Comparison of ENCODE assay signal across 11 mouse cellular contexts in genomic region chr2:181159091-181159514, GRCm38 (mm10). TPM values are rescaled to one million over a fixed set of nuclear protein-coding genes. Genes with fewer than 3 reads are reported as not detected.
DNase-seq lines count a peak whose midpoint lies in the region; ATAC-seq and TF ChIP-seq lines count a peak whose summit lies in the region.
"Had no signal": no experiment of that assay in that cellular context is flagged by ENCODE, and none has a peak within 500 bp of the region (broad histone marks: within the 10 kb centered on the region; RNA-seq: fewer than 3 reads in every experiment).

No protein-coding gene starts in this region.

- peak overlapping the region; percentile 75 for H3K27ac ChIP-seq in heart, embryonic 11.5 days (ENCODE audit: low read depth, low read length)
- peak overlapping the region; percentile 81 for H3K27ac ChIP-seq in midbrain, embryonic 13.5 days
- H3K27ac ChIP-seq: embryonic facial prominence, embryonic 15.5 days had no signal

- WGBS in heart, embryonic 11.5 days (ENCODE audit: insufficient replicate concordance) = 36% methylated on average over 7 of the region's 7 CpGs
- WGBS in midbrain, embryonic 13.5 days = 54% methylated on average over 7 of the region's 7 CpGs

- H3K4me1 ChIP-seq in heart, embryonic 11.5 days (ENCODE audit: control insufficient read depth, insufficient read depth, low read length) = peaks cover 37% of the 10 kb centered on the region
- peaks cover 59% of the 10 kb centered on the region for H3K4me1 ChIP-seq in midbrain, embryonic 13.5 days (replicated peaks)

- peaks cover 29% of the 10 kb centered on the region for H3K27me3 ChIP-seq in heart, embryonic 11.5 days (ENCODE audit: control insufficient read depth, insufficient read depth, low read length)
- H3K27me3 ChIP-seq in midbrain, embryonic 13.5 days = peaks cover 15% of the 10 kb centered on the region; the same call in 1 of the 2 replicates

- H3K4me2 ChIP-seq in heart, embryonic 11.5 days = peak overlapping the region; percentile 36
- no peak overlapping the region for H3K4me2 ChIP-seq in midbrain, embryonic 13.5 days (replicated peaks)
- H3K4me2 ChIP-seq: embryonic facial prominence, embryonic 15.5 days had no signal

- TF ChIP-seq POLR2A in brain, embryonic 14.5 days (IDR thresholded peaks at IDR 0.05; ENCODE audit: borderline replicate concordance, extremely low read depth, insufficient read depth, insufficient read length, poor library complexity, severe bottlenecking) = no peak

- no peaks in the 10 kb centered on the region for H3K36me3 ChIP-seq in heart, embryonic 11.5 days (ENCODE audit: control insufficient read depth, insufficient read depth, low read length)
- H3K36me3 ChIP-seq in midbrain, embryonic 13.5 days = no peaks in the 10 kb centered on the region
- H3K36me3 ChIP-seq: embryonic facial prominence, embryonic 15.5 days had no signal

- TF ChIP-seq CTCF in brain, embryonic 14.5 days (IDR thresholded peaks at IDR 0.05; ENCODE audit: borderline replicate concordance, extremely low read depth, insufficient read depth, insufficient read length) = no peak

- no peaks in the 10 kb centered on the region for H3K9me3 ChIP-seq in heart, embryonic 11.5 days (replicated peaks; ENCODE audit: control insufficient read depth, low read length)
- H3K9me3 ChIP-seq in midbrain, embryonic 13.5 days = no peaks in the 10 kb centered on the region
- H3K9me3 ChIP-seq: embryonic facial prominence, embryonic 15.5 days had no signal

- 0 out of 2 replicates have a peak, but pooled peaks have one; percentile 24 for ATAC-seq in heart, embryonic 11.5 days (replicated peaks; ENCODE audit: insufficient number of reproducible peaks, low FRiP score, low TSS enrichment)
- ATAC-seq in midbrain, embryonic 13.5 days = no peak
- ATAC-seq in megakaryocyte progenitor cell, adult 5-6 weeks (replicated peaks; ENCODE audit: poor library complexity) = no peak
- ATAC-seq: Patski had no signal

- peak; percentile 57 for DNase-seq in brain, embryonic 14.5 days (ENCODE audit: low read depth)
- peak; percentile 94 for DNase-seq in cerebellum, adult 9-11 months
- DNase-seq in spleen, postnatal 4 days (ENCODE audit: low spot score in 2 of 2) = no peak
- DNase-seq in B cell, adult 2 months = no peak

- no peak overlapping the region; the same call in 1 of the 2 replicates for H3K9ac ChIP-seq in heart, embryonic 11.5 days (ENCODE audit: low read depth, low read length)
- H3K9ac ChIP-seq in midbrain, embryonic 13.5 days (replicated peaks) = no peak overlapping the region
- H3K9ac ChIP-seq: embryonic facial prominence, embryonic 15.5 days had no signal

- H3K4me3 ChIP-seq in heart, embryonic 11.5 days (ENCODE audit: low read depth, low read length) = no peak overlapping the region
- no peak overlapping the region for H3K4me3 ChIP-seq in midbrain, embryonic 13.5 days (replicated peaks)
- H3K4me3 ChIP-seq: embryonic facial prominence, embryonic 15.5 days; myocyte had no signal

RNA-seq across cellular contexts. Expression of gene Eef1a2, which starts 2.3 kb away (rescaled TPM):
- 85.1 and 133 TPM in 2 replicates for polyA plus RNA-seq in brain, embryonic 14.5 days (2012; rRNA removed)
- polyA plus RNA-seq in heart, embryonic 11.5 days (2014; fragmentation: Nextera tagmentation; extraction: Ambion mirVana) = 4.6 and 5.7 TPM in 2 replicates
- polyA plus RNA-seq in midbrain, embryonic 13.5 days (2015; fragmentation: Nextera tagmentation; extraction: Ambion mirVana) = 3.5 and 3.8 TPM in 2 replicates
- not detected in 2 replicates for total RNA-seq in megakaryocyte progenitor cell, adult 5-6 weeks (2015)
- total RNA-seq in megakaryocyte progenitor cell, adult 5-6 weeks (2017) = not detected in 2 replicates
- polyA plus RNA-seq: Patski had no signal

RNA-seq across cellular contexts. Expression of gene Kcnq2, which starts 24.0 kb away (rescaled TPM):
- 64.8 and 105 TPM in 2 replicates for polyA plus RNA-seq in brain, embryonic 14.5 days (2012; rRNA removed)
- 0.17 and 0.30 TPM in 2 replicates for polyA plus RNA-seq in heart, embryonic 11.5 days (2014; fragmentation: Nextera tagmentation; extraction: Ambion mirVana)
- polyA plus RNA-seq in midbrain, embryonic 13.5 days (2015; fragmentation: Nextera tagmentation; extraction: Ambion mirVana) = 44.0 and 47.3 TPM in 2 replicates
- not detected in 2 replicates for total RNA-seq in megakaryocyte progenitor cell, adult 5-6 weeks (2015)
- total RNA-seq in megakaryocyte progenitor cell, adult 5-6 weeks (2017) = not detected in 2 replicates
- polyA plus RNA-seq: myocyte had no signal

RNA-seq across cellular contexts. Expression of gene Ppdpf, which starts 27.9 kb away (rescaled TPM):
- polyA plus RNA-seq in brain, embryonic 14.5 days (2012; rRNA removed) = 252 and 381 TPM in 2 replicates
- 187 and 214 TPM in 2 replicates for polyA plus RNA-seq in heart, embryonic 11.5 days (2014; fragmentation: Nextera tagmentation; extraction: Ambion mirVana)
- polyA plus RNA-seq in midbrain, embryonic 13.5 days (2015; fragmentation: Nextera tagmentation; extraction: Ambion mirVana) = 470 and 482 TPM in 2 replicates
- total RNA-seq in megakaryocyte progenitor cell, adult 5-6 weeks (2015) = 85.7 and 109 TPM in 2 replicates
- 68.8 and 73.0 TPM in 2 replicates for total RNA-seq in megakaryocyte progenitor cell, adult 5-6 weeks (2017)

RNA-seq across cellular contexts. Expression of gene Ptk6, which starts 43.5 kb away (rescaled TPM):
- polyA plus RNA-seq in brain, embryonic 14.5 days (2012; rRNA removed) = 0.04 and 0.05 TPM in 2 replicates
- polyA plus RNA-seq in heart, embryonic 11.5 days (2014; fragmentation: Nextera tagmentation; extraction: Ambion mirVana) = not detected in 2 replicates
- not detected in 2 replicates for polyA plus RNA-seq in midbrain, embryonic 13.5 days (2015; fragmentation: Nextera tagmentation; extraction: Ambion mirVana)
- not detected in 2 replicates for total RNA-seq in megakaryocyte progenitor cell, adult 5-6 weeks (2015)
- not detected in 2 replicates for total RNA-seq in megakaryocyte progenitor cell, adult 5-6 weeks (2017)
- total RNA-seq: left cerebral cortex, adult 8-10 months had no signal
- polyA plus RNA-seq: Patski had no signal

RNA-seq across cellular contexts. Expression of gene Srms, which starts 53.9 kb away (rescaled TPM):
- polyA plus RNA-seq in brain, embryonic 14.5 days (2012; rRNA removed) = 0.14 and 0.33 TPM in 2 replicates
- 0.29 TPM in 1 of 2 replicates, not detected in the other for polyA plus RNA-seq in heart, embryonic 11.5 days (2014; fragmentation: Nextera tagmentation; extraction: Ambion mirVana)
- 0.10 TPM in 1 of 2 replicates, not detected in the other for polyA plus RNA-seq in midbrain, embryonic 13.5 days (2015; fragmentation: Nextera tagmentation; extraction: Ambion mirVana)
- not detected in 2 replicates for total RNA-seq in megakaryocyte progenitor cell, adult 5-6 weeks (2015)
- total RNA-seq in megakaryocyte progenitor cell, adult 5-6 weeks (2017) = not detected in 2 replicates
- polyA plus RNA-seq: myocyte, Patski had no signal

Comparison
In these comparisons a context has a peak if more than half of its experiments do, and no peak if none do; other contexts are left out.
1. DNase-seq: peak in brain, embryonic 14.5 days (single experiment) and cerebellum, adult 9-11 months (single experiment); none in spleen, postnatal 4 days (0 of 2) and B cell, adult 2 months (0 of 2).
2. RNA of gene Eef1a2, which starts 2.3 kb away (polyA plus RNA-seq): 85.1 to 133 TPM in brain, embryonic 14.5 days; 4.6 to 5.7 TPM in heart, embryonic 11.5 days and 3.5 to 3.8 TPM in midbrain, embryonic 13.5 days; every median in the first group is over 10 times any median in the second.
3. RNA of gene Kcnq2, which starts 24.0 kb away (polyA plus RNA-seq): 64.8 to 105 TPM in brain, embryonic 14.5 days and 44.0 to 47.3 TPM in midbrain, embryonic 13.5 days; 0.17 to 0.30 TPM in heart, embryonic 11.5 days; every median in the first group is over 10 times any median in the second.